Mouse (Mus musculus) layer of hippocampus, postnatal 25 days (tissue): ENCODE measurements around the gene Phldb1. TPM values are rescaled to one million over a fixed set of nuclear protein-coding genes. Genes with fewer than 3 reads are reported as not detected.

Experiments used
- total RNA-seq, 2 experiments: library from RNA; stranded (reverse); gene quantifications; 2 replicates each; pipeline ENCODE4 v1.2.3; 2021

Phldb1 gene
- total RNA-seq, 2 experiments from 2014 or later, result 88.6 to 106 TPM

Other genes starting within 250 kb of the Phldb1 start
- gene Cxcr5, start 173.3 kb downstream of the Phldb1 start, total RNA-seq, result not detected
- 100 to 1,000 TPM; 117 to 126 TPM for gene Ddx6, start 130.3 kb downstream of the Phldb1 start, total RNA-seq
- gene Treh, start 62.0 kb downstream of the Phldb1 start, total RNA-seq, result not detected
- gene Arcn1, start 32.6 kb upstream of the Phldb1 start, total RNA-seq, result 100 to 1,000 TPM in 1 of 2 experiments, 10 to 100 TPM in 1; 97.3 to 102 TPM
- gene Ift46, start 32.7 kb upstream of the Phldb1 start, total RNA-seq, result 10 to 100 TPM; 75.1 to 75.8 TPM
- 10 to 100 TPM; 44.3 to 55.8 TPM for gene Tmem25, start 64.1 kb upstream of the Phldb1 start, total RNA-seq
- gene Ttc36, start 67.9 kb upstream of the Phldb1 start, total RNA-seq, result 1 to 10 TPM; 1.2 to 1.3 TPM
- 10 to 100 TPM; 46.7 to 64.4 TPM for gene Kmt2a, start 146.1 kb upstream of the Phldb1 start, total RNA-seq
- 100 to 1,000 TPM; 300 to 376 TPM for gene Atp5l, start 185.5 kb upstream of the Phldb1 start, total RNA-seq
- 10 to 100 TPM; 76.0 to 81.7 TPM for gene Ube4a, start 230.4 kb upstream of the Phldb1 start, total RNA-seq
- not detected for gene Cd3g, start 245.2 kb upstream of the Phldb1 start, total RNA-seq
- not detected for gene Cd3d, start 246.6 kb upstream of the Phldb1 start, total RNA-seq